Mouse (Mus musculus) lung, postnatal 0 days (tissue): ENCODE results near the gene Stx8. TPM values are rescaled to one million over a fixed set of nuclear protein-coding genes. Genes with fewer than 3 reads are reported as not detected.

Experiments
- ATAC-seq: fragments of 200-750 bp; cut with Nextera tagmentation; 2 replicates; pipeline ENCODE4 v1.8.0; 2017; ENCODE audit warnings: moderate library complexity
- DNase-seq: peaks from one replicate; pipeline ENCODE4 v3.0.0-alpha.2; 2016; ENCODE audit warnings: low spot score
- H3K27ac ChIP-seq: fragments of 300-500 bp; sonication (generic); 2 replicates; pipeline ENCODE4 v1.5.1; 2014; ENCODE audit warnings: antibody characterized with exemption, mild to moderate bottlenecking, low read length, mixed read lengths
- H3K27me3 ChIP-seq: fragments of 300-500 bp; sonication (generic); replicated peaks from 2 replicates; pipeline ENCODE4 v1.6.1; 2014; ENCODE audit warnings: low read length, mixed read lengths; ENCODE audit not compliant: insufficient read depth
- H3K36me3 ChIP-seq: fragments of 300-500 bp; sonication (generic); 2 replicates; pipeline ENCODE4 v1.6.1; 2014; ENCODE audit warnings: low read length, mixed read lengths; ENCODE audit not compliant: insufficient read depth
- H3K4me1 ChIP-seq: fragments of 300-500 bp; sonication (generic); 2 replicates; pipeline ENCODE4 v1.6.1; 2014; ENCODE audit warnings: antibody characterized with exemption, low read depth, low read length, mixed read lengths; ENCODE audit not compliant: insufficient read depth
- H3K4me2 ChIP-seq: fragments of 300-500 bp; sonication (generic); replicated peaks from 2 replicates; pipeline ENCODE4 v1.6.1; 2014; ENCODE audit warnings: low read depth, mild to moderate bottlenecking, low read length, moderate library complexity, mixed read lengths
- H3K4me3 ChIP-seq: fragments of 300-500 bp; sonication (generic); 2 replicates; pipeline ENCODE4 v1.5.1; 2014; ENCODE audit warnings: low read depth, low read length
- H3K9ac ChIP-seq: fragments of 300-500 bp; sonication (generic); replicated peaks from 2 replicates; pipeline ENCODE4 v1.6.1; 2014; ENCODE audit warnings: low read depth, mild to moderate bottlenecking
- H3K9me3 ChIP-seq: fragments of 300-500 bp; sonication (generic); 2 replicates; pipeline ENCODE4 v1.6.1; 2016; ENCODE audit warnings: low read length, mixed read lengths
- CTCF ChIP-seq: IDR thresholded peaks from 2 replicates; pipeline ENCODE4 v1.5.1; 2016; ENCODE audit warnings: antibody characterized with exemption, mild to moderate bottlenecking
- EP300 ChIP-seq: IDR thresholded peaks from 2 replicates; pipeline ENCODE4 v1.6.1; 2016; ENCODE audit warnings: antibody characterized with exemption, mild to moderate bottlenecking, control low read depth
- WGBS: fragments of 180-500 bp; shearing (Covaris S2); extraction: QIAGEN DNeasy Blood & Tissue Kit; methylation state at CpG from one replicate; pipeline ENCODE4 v1.1.7; 2014; 5-methylcytosine and 5-hydroxymethylcytosine counted together
- polyA plus RNA-seq: library from polyadenylated mRNA; unstranded; fragments of >200 nt; fragmentation: Nextera tagmentation; extraction: Ambion mirVana; gene quantifications from 2 replicates; pipeline ENCODE4 v1.2.1, GENCODE M21; 2015

Gene Stx8
- polyA plus RNA-seq, 1 experiment from 2014 or later: 72.5 TPM

DNA sequence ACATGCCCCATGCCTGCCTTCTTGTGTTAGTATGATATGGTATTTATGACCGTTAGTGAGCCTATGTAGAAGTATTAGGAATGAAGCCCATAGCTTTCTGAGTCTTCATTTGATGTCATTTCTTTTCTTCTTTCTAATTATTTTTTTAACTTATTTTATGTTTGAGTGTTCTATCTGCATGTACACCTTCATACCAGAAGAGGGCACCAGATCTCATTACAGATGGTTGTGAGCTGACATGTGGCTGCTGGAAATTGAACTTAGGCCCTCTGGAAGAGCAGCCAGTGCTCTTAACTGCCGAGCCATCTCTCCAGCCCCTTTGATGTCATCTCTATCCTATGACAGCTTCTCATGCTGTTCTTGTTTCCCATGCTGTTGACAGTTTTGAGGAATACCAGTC is 115.0 kb downstream of the Stx8 start:
- no peak overlapping the region for H3K4me2 ChIP-seq
- H3K27me3 ChIP-seq: no peaks in the 10 kb centered on the region
- WGBS: 81% methylated on average over 2 of the region's 2 CpGs
- no peaks in the 10 kb centered on the region for H3K9me3 ChIP-seq
- ATAC-seq (no peak), DNase-seq (no peak)
- TF ChIP-seq CTCF (peak; percentile 49), EP300 (no peak)
- H3K4me3 ChIP-seq: no peak overlapping the region
- no peaks in the 10 kb centered on the region for H3K4me1 ChIP-seq
- no peak overlapping the region for H3K9ac ChIP-seq
- H3K36me3 ChIP-seq: no peaks in the 10 kb centered on the region
- H3K27ac ChIP-seq: no peak overlapping the region

DNA sequence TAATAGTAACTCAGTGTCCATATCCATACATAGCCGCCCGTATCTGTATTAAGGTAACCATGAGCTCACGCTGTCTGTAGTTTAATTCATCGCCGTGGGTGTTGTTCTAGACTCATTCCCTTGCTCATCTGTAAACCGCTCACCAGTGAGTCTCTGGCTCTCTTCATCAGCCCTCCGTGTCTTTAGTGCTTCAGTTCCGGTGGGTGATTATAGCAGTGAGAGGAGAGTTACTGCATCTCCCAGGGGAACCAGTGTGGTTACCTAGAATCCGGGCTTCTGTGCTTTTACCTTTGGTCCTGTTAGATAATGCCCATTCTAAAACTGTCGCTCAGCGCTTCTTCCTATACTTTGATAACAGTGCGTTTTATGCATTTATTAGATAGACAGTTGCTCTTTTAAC is 116.8 kb downstream of the Stx8 start:
- Histone ChIP-seq H3K4me1 (no peaks in the 10 kb centered on the region), H3K27me3 (no peaks in the 10 kb centered on the region), H3K9me3 (no peaks in the 10 kb centered on the region), H3K36me3 (no peaks in the 10 kb centered on the region), H3K27ac (no peak overlapping the region), H3K4me2 (no peak overlapping the region), H3K9ac (no peak overlapping the region), H3K4me3 (no peak overlapping the region)
- ATAC-seq (no peak), DNase-seq (no peak)
- TF ChIP-seq CTCF: no peak
- TF ChIP-seq EP300: no peak
- 93% methylated on average over 12 of the region's 12 CpGs for WGBS

DNA sequence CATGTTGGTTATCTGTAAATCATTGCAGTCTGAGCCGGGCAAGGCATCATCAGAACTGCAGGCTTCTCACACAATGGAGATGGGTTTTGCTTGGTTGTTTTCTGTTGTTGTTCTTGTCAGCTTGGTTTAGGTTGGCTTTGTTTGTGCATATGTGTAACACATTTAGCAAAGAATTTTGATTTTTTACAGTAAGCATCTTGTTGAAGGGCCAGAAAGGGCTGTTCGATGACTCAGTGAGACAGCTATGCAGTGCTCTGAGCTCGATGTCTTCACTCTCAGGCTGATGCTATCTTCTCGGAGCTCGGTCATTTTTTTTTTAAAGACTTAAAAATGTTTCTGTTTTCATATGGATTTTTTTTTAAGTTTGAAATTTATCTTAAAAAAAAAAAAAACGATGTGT is 117.6 kb downstream of the Stx8 start:
- 71% methylated on average over 6 of the region's 6 CpGs for WGBS
- TF ChIP-seq EP300: no peak
- no peak for TF ChIP-seq CTCF
- Histone ChIP-seq H3K9me3 (no peaks in the 10 kb centered on the region), H3K36me3 (no peaks in the 10 kb centered on the region), H3K4me2 (no peak overlapping the region), H3K27ac (no peak overlapping the region), H3K4me3 (no peak overlapping the region), H3K4me1 (no peaks in the 10 kb centered on the region), H3K27me3 (no peaks in the 10 kb centered on the region), H3K9ac (no peak overlapping the region)
- no peak for ATAC-seq
- no peak for DNase-seq

GRCm38 (mm10) chr11:68086221-68086620 is 120.2 kb downstream of the Stx8 start:
- Histone ChIP-seq H3K36me3 (no peaks in the 10 kb centered on the region), H3K27me3 (no peaks in the 10 kb centered on the region), H3K4me3 (no peak overlapping the region), H3K4me2 (no peak overlapping the region), H3K4me1 (no peaks in the 10 kb centered on the region), H3K27ac (no peak overlapping the region), H3K9me3 (no peaks in the 10 kb centered on the region), H3K9ac (no peak overlapping the region)
- TF ChIP-seq CTCF (no peak), EP300 (no peak)
- 54% methylated on average over 9 of the region's 9 CpGs for WGBS
- ATAC-seq (peak; percentile 39; the same call in 1 of the 2 replicates), DNase-seq (peak; percentile 58)

DNA sequence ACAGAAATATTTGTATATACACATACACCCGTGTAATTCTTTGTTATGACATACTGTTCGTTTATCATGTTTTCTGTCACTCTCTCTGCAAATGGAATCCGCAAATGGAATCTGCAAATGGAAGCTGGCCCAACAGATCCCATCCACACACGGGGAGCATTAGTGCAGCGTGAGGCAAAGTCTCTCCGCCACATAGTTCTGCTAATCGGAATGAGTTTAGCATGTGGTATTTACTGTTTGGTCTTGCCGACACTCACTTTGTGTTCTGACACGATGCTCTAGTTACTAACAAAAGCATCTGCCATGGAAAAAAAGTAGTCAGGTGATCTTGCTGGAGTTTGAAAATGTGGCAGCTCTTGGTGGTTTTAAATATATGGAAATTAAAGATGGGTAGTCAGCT is 123.4 kb downstream of the Stx8 start:
- H3K27me3 ChIP-seq: no peaks in the 10 kb centered on the region
- no peak overlapping the region for H3K27ac ChIP-seq
- H3K9ac ChIP-seq: no peak overlapping the region
- TF ChIP-seq EP300 (no peak), CTCF (no peak)
- no peak for ATAC-seq
- no peaks in the 10 kb centered on the region for H3K9me3 ChIP-seq
- no peak overlapping the region for H3K4me2 ChIP-seq
- H3K4me1 ChIP-seq: no peaks in the 10 kb centered on the region
- no peaks in the 10 kb centered on the region for H3K36me3 ChIP-seq
- H3K4me3 ChIP-seq: no peak overlapping the region
- 44% methylated on average over 9 of the region's 9 CpGs for WGBS
- DNase-seq: no peak

DNA sequence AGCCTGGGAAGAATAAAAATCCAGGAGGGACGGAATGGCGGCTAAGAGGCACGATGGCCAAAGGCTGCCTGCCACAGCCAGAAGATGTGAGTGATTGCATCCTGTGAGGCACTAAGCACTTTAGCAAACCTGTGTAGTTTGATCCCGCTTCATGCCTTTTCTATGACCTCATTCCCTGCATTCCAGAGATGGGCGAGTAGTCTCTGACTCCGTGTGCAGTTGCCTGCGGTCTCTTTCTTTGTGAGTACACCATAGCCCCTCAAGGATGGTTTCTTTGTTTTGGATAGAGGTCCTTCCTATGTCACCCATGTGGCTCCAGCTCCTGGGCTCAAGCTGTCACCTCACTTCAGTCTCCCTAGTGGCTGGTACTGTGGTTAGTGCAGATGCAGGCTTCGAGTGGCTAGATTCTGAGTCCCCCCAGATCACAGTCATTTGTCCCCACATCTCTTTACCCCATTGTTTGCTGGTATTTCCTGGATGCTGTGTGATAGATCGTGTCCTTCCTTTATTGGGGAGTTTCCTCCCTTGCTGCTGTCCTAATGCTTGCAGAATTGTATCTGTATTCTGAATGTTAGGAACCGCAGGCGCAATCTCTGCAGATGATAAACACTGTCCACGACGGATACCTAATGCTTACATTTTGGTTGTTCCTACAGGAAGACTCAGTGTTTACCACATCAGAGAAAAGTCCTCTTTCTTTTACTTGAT is 124.0 kb downstream of the Stx8 start:
- Histone ChIP-seq H3K9ac (no peak overlapping the region), H3K27me3 (no peaks in the 10 kb centered on the region), H3K4me3 (no peak overlapping the region), H3K4me2 (no peak overlapping the region), H3K36me3 (no peaks in the 10 kb centered on the region), H3K27ac (no peak overlapping the region), H3K4me1 (no peaks in the 10 kb centered on the region), H3K9me3 (no peaks in the 10 kb centered on the region)
- ATAC-seq (peak; percentile 83), DNase-seq (peak; percentile 74)
- peak; percentile 62 for TF ChIP-seq EP300
- no peak for TF ChIP-seq CTCF
- 22% methylated on average over 13 of the region's 13 CpGs for WGBS
